Mouse (Mus musculus) adrenal gland, adult (tissue): ENCODE measurements around the gene Dhrs9.
A peak's percentile ranks its signal among the peaks of the same experiment; 100 is the strongest.

Experiments used
- DNase-seq, 2 experiments: peaks; one replicate each; pipeline ENCODE4 v3.0.0; 2022 to 2023; ENCODE audit warnings: low spot score in 1 of 2; ENCODE audit not compliant: inconsistent age in 2 of 2

Gene Dhrs9

GRCm38 (mm10) chr2:69418294-69418881, 38.1 kb downstream of the Dhrs9 start:
- DNase-seq = no peak

GRCm38 (mm10) chr2:69424829-69425228, 44.6 kb downstream of the Dhrs9 start:
- DNase-seq = no peak

GRCm38 (mm10) chr2:69426081-69426480, 45.8 kb downstream of the Dhrs9 start:
- DNase-seq = no peak

GRCm38 (mm10) chr2:69427141-69427540, 46.9 kb downstream of the Dhrs9 start:
- DNase-seq = no peak

GRCm38 (mm10) chr2:69428116-69428515, 47.9 kb downstream of the Dhrs9 start:
- peak; percentile 42 to 87 for DNase-seq

- no peak for DNase-seq
These were observed 61.4 kb downstream of the Dhrs9 start for GRCm38 (mm10) chr2:69441656-69442055.

GRCm38 (mm10) chr2:69445896-69446472, 65.7 kb downstream of the Dhrs9 start:
- no peak for DNase-seq

GRCm38 (mm10) chr2:69448581-69448980, 68.3 kb downstream of the Dhrs9 start:
- DNase-seq = no peak

GRCm38 (mm10) chr2:69451128-69451527, 70.9 kb downstream of the Dhrs9 start:
- DNase-seq = no peak
